Mouse (Mus musculus) thymus, postnatal 36 days (tissue): ENCODE measurements at regions not wholly inside any gene's neighbourhood (a gene's known extent, or its start where the extent isn't known, plus 50 kb on each side); places are given as distances from the start of the nearest gene placed in this dataset.
A peak's percentile ranks its signal among the peaks of the same experiment; 100 is the strongest.

ENCODE experiments used
- DNase-seq, 2 experiments: peaks; one replicate each; pipeline ENCODE4 v3.0.0; 2022; ENCODE audit warnings: mixed read lengths in 2 of 2

DNA sequence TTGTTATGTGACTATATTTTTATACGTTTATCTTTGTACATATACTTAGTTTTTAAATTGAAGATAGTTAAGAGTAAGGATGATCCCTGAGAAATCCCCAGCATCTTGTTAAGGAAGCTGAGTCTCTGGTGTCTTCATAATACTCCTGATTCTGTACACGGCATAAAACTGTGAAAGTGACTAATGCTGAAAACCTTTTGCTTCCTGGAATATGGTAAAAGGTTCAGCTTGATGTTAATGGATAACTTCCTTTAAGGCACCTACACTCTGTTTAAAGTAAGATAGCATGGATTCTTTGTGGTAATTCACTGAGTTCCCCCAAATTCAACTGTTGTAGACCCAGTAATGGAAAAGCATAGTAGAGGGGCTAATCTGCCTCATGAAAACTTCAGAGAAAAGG lies 67.2 kb upstream of the Rgs1 start:
- no peak for DNase-seq

DNA sequence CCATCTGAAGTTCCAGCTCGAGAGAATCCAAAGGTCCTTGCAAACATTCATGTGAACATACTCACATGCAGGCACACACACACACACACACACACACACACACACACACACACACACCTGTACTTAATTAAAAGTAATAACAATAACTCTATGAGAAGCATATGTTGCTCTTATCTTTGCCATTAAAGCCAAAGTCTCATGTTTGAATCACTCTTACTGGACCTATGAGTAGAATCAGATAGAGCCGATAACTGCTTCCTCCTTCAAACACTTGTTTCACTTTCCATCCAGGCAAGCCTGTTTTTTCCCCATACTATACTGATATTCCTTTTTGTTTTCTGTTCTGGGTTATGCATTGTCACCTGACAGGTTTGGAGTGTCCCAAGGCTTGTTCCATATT lies 65.3 kb upstream of the Rgs1 start:
- no peak for DNase-seq

- DNase-seq: no peak
Measured at GRCm38 (mm10) chr1:144313318-144313717, 64.3 kb upstream of the Rgs1 start.

- DNase-seq: no peak
Measured at GRCm38 (mm10) chr1:144309901-144310300, 60.9 kb upstream of the Rgs1 start.

GRCm38 (mm10) chr1:144308313-144308712 lies 59.3 kb upstream of the Rgs1 start:
- DNase-seq: no peak

GRCm38 (mm10) chr1:144307854-144308285 lies 58.8 kb upstream of the Rgs1 start:
- DNase-seq: no peak

GRCm38 (mm10) chr1:144307017-144307853 lies 58.2 kb upstream of the Rgs1 start:
- peak in 1 of 2 experiments; percentile 27 for DNase-seq

DNA sequence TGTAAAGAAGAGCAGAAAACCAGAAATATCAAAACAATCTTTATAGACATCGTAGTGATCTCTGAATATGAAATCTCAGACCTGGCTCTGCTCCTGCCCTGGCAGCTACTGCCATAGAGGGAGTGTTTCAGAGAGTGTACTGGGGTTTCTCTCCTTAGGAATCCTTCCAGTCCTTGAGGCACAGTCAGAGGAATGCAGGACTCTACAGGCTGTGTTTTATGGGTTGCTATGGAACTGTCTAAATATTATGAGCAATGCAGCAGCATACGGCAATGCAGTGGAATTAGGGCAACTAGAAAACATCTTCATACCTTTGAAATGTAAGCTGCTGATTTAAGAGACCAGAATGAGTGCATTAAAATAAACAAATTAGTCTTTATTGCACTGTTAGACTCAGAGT lies 57.2 kb upstream of the Rgs1 start:
- DNase-seq: no peak

DNA sequence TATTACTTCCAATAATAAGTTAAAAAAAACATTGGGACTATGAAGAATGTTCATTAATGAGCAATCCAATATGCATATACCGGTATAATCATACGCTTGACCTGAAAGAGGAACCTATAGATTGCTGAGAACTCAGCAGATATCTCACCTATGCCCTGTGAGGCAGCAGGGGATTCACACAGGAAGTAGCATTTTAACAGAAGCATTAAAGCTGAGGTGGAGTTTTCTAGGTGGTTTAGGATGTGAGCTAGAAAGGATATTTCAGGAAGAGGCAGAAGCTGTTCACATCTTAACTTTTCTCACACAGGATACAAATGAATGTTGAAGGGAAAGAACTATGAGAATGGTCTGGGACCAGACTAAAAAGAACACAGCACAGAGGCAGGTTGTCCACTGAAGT lies 51.6 kb upstream of the Rgs1 start:
- no peak for DNase-seq
